Mouse (Mus musculus): ENCODE results near the gene Ptprn2.

DNA sequence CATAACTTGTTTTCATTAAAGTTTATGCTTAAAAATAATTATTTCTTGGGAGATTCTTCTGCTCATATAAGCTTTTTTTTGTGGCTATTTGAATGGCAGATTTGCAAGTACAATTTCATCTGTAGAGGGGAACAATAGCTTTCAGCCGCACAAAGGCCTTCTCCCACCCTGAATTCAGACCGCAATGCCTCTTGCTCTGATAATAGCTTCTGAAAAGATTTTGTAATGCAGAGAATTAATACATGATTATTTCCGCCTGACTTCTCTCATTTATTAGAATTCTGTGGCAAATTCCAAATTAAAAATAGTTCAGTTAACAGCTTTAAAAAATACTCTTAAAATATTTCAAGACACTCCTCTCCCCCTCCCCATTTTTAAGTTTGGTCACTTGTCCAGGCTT, 671.3 kb downstream of the Ptprn2 start:
- TF ChIP-seq CTCF (IDR thresholded peaks at IDR 0.05; ENCODE audit: borderline replicate concordance, insufficient read depth, low read depth, low read length) (no peak), POLR2A (IDR thresholded peaks at IDR 0.05; ENCODE audit: borderline replicate concordance, insufficient read depth, low read length) (no peak)
